Mouse (Mus musculus): ENCODE data around the gene Flt3l. TPM values are rescaled to one million over a fixed set of nuclear protein-coding genes. Genes with fewer than 3 reads are reported as not detected.

Flt3l gene
- polyA plus RNA-seq, 1 experiment from 2014 or later: 1.4 TPM

DNA sequence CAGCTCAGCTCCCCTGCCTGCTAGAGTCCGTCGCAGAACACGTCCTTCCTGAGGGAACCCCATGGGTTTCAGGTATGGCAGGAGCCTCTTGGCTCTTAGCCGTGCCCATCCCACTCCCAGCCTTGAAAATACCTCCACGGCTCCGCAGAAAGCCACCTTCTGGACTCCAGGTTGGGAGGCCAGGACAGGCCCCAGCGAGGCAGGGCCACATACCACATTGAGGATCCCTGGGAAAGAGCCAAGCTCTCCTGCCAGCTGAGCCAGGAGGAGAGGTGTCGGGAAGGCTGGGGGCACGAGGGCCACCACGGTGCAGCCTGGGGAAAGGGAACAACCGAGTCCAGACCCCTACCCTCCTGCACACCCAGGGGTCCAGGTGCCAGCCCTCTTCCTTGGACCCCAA lies 11.0 kb upstream of the Flt3l start:
- peaks cover 27% of the 10 kb centered on the region for H3K36me3 ChIP-seq (ENCODE audit: control insufficient read depth, insufficient read depth, low read length)
- H3K9me3 ChIP-seq (ENCODE audit: control insufficient read depth, low read length): no peaks in the 10 kb centered on the region
- no peaks in the 10 kb centered on the region for H3K4me1 ChIP-seq (ENCODE audit: control insufficient read depth, insufficient read depth, low read length)
- no peak overlapping the region for H3K4me3 ChIP-seq (replicated peaks; ENCODE audit: low read depth, low read length)
- no peak overlapping the region for H3K4me2 ChIP-seq (ENCODE audit: low read length)
- no peak overlapping the region for H3K9ac ChIP-seq (replicated peaks; ENCODE audit: low read length)
- no peak for ATAC-seq (ENCODE audit: low FRiP score, low TSS enrichment)
- H3K27me3 ChIP-seq (ENCODE audit: control insufficient read depth, insufficient read depth, low read length): no peaks in the 10 kb centered on the region
- no peak for DNase-seq
- H3K27ac ChIP-seq (replicated peaks; ENCODE audit: low read depth, low read length): no peak overlapping the region
- 95% methylated on average over 11 of the region's 11 CpGs for WGBS

GRCm38 (mm10) chr7:45145460-45145859 lies 9.2 kb upstream of the Flt3l start:
- no peak overlapping the region for H3K27ac ChIP-seq (replicated peaks; ENCODE audit: low read depth, low read length)
- H3K4me2 ChIP-seq (ENCODE audit: low read length): no peak overlapping the region
- DNase-seq: no peak
- no peaks in the 10 kb centered on the region for H3K4me1 ChIP-seq (ENCODE audit: control insufficient read depth, insufficient read depth, low read length)
- no peak overlapping the region for H3K4me3 ChIP-seq (replicated peaks; ENCODE audit: low read depth, low read length)
- H3K27me3 ChIP-seq (ENCODE audit: control insufficient read depth, insufficient read depth, low read length): no peaks in the 10 kb centered on the region
- no peak for ATAC-seq (ENCODE audit: low FRiP score, low TSS enrichment)
- H3K9me3 ChIP-seq (ENCODE audit: control insufficient read depth, low read length): no peaks in the 10 kb centered on the region
- no peak overlapping the region for H3K9ac ChIP-seq (replicated peaks; ENCODE audit: low read length)
- 94% methylated on average over 8 of the region's 8 CpGs for WGBS
- H3K36me3 ChIP-seq (ENCODE audit: control insufficient read depth, insufficient read depth, low read length): peaks cover 27% of the 10 kb centered on the region

- 83% methylated on average over 13 of the region's 13 CpGs for WGBS
- no peak overlapping the region for H3K4me3 ChIP-seq (replicated peaks; ENCODE audit: low read depth, low read length)
- H3K4me1 ChIP-seq (ENCODE audit: control insufficient read depth, insufficient read depth, low read length): no peaks in the 10 kb centered on the region
- no peaks in the 10 kb centered on the region for H3K27me3 ChIP-seq (ENCODE audit: control insufficient read depth, insufficient read depth, low read length)
- H3K27ac ChIP-seq (replicated peaks; ENCODE audit: low read depth, low read length): no peak overlapping the region
- no peak overlapping the region for H3K9ac ChIP-seq (replicated peaks; ENCODE audit: low read length)
- no peaks in the 10 kb centered on the region for H3K9me3 ChIP-seq (ENCODE audit: control insufficient read depth, low read length)
- DNase-seq (no peak), ATAC-seq (ENCODE audit: low FRiP score, low TSS enrichment) (no peak)
- H3K36me3 ChIP-seq (ENCODE audit: control insufficient read depth, insufficient read depth, low read length): peaks cover 27% of the 10 kb centered on the region
- no peak overlapping the region for H3K4me2 ChIP-seq (ENCODE audit: low read length)
Measured at GRCm38 (mm10) chr7:45144368-45145174, 8.3 kb upstream of the Flt3l start.

DNA sequence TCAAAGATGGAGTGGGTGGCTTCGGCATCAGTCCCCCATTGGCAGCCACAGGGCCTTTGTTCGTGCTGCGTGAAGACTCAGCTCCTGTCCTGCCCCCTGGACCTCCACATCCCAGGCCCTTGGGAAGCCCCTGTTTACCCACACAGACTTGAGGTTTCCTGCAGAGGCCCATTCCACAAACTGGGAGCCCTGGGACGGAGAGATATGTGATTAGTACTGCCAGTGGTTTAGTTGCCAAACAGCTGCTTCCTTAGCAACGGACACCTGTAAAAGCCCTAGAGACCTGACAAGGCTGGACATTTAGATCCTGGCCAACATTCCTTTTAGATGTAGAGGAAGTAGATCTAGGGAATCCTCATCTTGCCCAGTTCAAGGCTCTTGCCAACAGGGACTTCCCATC lies 5.7 kb upstream of the Flt3l start:
- ATAC-seq (ENCODE audit: low FRiP score, low TSS enrichment) (no peak), DNase-seq (no peak)
- Histone ChIP-seq H3K27ac (replicated peaks; ENCODE audit: low read depth, low read length) (no peak overlapping the region), H3K27me3 (ENCODE audit: control insufficient read depth, insufficient read depth, low read length) (no peaks in the 10 kb centered on the region), H3K9ac (replicated peaks; ENCODE audit: low read length) (no peak overlapping the region), H3K4me2 (ENCODE audit: low read length) (no peak overlapping the region), H3K4me1 (ENCODE audit: control insufficient read depth, insufficient read depth, low read length) (no peaks in the 10 kb centered on the region), H3K4me3 (replicated peaks; ENCODE audit: low read depth, low read length) (no peak overlapping the region), H3K36me3 (ENCODE audit: control insufficient read depth, insufficient read depth, low read length) (peaks cover 27% of the 10 kb centered on the region), H3K9me3 (ENCODE audit: control insufficient read depth, low read length) (no peaks in the 10 kb centered on the region)
- 89% methylated on average over 5 of the region's 5 CpGs for WGBS

- no peaks in the 10 kb centered on the region for H3K9me3 ChIP-seq (ENCODE audit: control insufficient read depth, low read length)
- WGBS: 95% methylated on average over 3 of the region's 3 CpGs
- no peak overlapping the region for H3K4me3 ChIP-seq (replicated peaks; ENCODE audit: low read depth, low read length)
- H3K4me1 ChIP-seq (ENCODE audit: control insufficient read depth, insufficient read depth, low read length): no peaks in the 10 kb centered on the region
- H3K9ac ChIP-seq (replicated peaks; ENCODE audit: low read length): no peak overlapping the region
- DNase-seq (no peak), ATAC-seq (ENCODE audit: low FRiP score, low TSS enrichment) (no peak)
- H3K27ac ChIP-seq (replicated peaks; ENCODE audit: low read depth, low read length): no peak overlapping the region
- no peak overlapping the region for H3K4me2 ChIP-seq (ENCODE audit: low read length)
- H3K36me3 ChIP-seq (ENCODE audit: control insufficient read depth, insufficient read depth, low read length): peaks cover 25% of the 10 kb centered on the region
- H3K27me3 ChIP-seq (ENCODE audit: control insufficient read depth, insufficient read depth, low read length): no peaks in the 10 kb centered on the region
Measured at GRCm38 (mm10) chr7:45141319-45141718, 5.1 kb upstream of the Flt3l start.

- ATAC-seq (ENCODE audit: low FRiP score, low TSS enrichment) (no peak), DNase-seq (no peak)
- no peak overlapping the region for H3K4me2 ChIP-seq (ENCODE audit: low read length)
- H3K36me3 ChIP-seq (ENCODE audit: control insufficient read depth, insufficient read depth, low read length): peaks cover 14% of the 10 kb centered on the region; the same call in 1 of the 2 replicates
- 80% methylated on average over 8 of the region's 8 CpGs for WGBS
- no peak overlapping the region for H3K4me3 ChIP-seq (replicated peaks; ENCODE audit: low read depth, low read length)
- H3K4me1 ChIP-seq (ENCODE audit: control insufficient read depth, insufficient read depth, low read length): no peaks in the 10 kb centered on the region
- no peak overlapping the region for H3K27ac ChIP-seq (replicated peaks; ENCODE audit: low read depth, low read length)
- peaks cover 8% of the 10 kb centered on the region; the same call in 1 of the 2 replicates for H3K27me3 ChIP-seq (ENCODE audit: control insufficient read depth, insufficient read depth, low read length)
- H3K9me3 ChIP-seq (ENCODE audit: control insufficient read depth, low read length): no peaks in the 10 kb centered on the region
- no peak overlapping the region for H3K9ac ChIP-seq (replicated peaks; ENCODE audit: low read length)
Measured at GRCm38 (mm10) chr7:45139904-45140723, 3.9 kb upstream of the Flt3l start.

DNA sequence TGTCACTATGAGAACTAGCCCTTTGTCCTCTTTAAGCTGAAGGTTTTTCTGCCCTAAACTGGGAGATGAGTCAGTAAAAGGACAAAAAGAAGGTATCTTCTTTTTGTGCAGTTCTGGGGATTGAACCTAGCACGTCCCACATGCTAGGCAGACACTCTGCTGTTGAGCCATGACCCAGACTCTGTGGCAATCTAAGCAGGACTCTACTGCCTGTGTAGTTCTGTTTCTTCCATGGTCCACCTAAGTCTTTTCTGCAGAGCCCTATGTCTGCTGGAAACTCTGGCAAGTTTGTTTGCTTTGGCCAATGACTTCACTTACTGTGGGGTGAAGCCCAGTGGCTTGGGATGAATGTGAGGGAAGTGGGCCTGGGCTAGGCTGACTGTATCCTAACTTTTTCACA lies 2.2 kb upstream of the Flt3l start:
- 75% methylated on average over 1 of the region's 1 CpGs for WGBS
- H3K9ac ChIP-seq (replicated peaks; ENCODE audit: low read length): no peak overlapping the region
- peaks cover 2% of the 10 kb centered on the region; the same call in 1 of the 2 replicates for H3K36me3 ChIP-seq (ENCODE audit: control insufficient read depth, insufficient read depth, low read length)
- H3K27ac ChIP-seq (replicated peaks; ENCODE audit: low read depth, low read length): no peak overlapping the region
- peaks cover 16% of the 10 kb centered on the region; the same call in 1 of the 2 replicates for H3K27me3 ChIP-seq (ENCODE audit: control insufficient read depth, insufficient read depth, low read length)
- DNase-seq (no peak), ATAC-seq (ENCODE audit: low FRiP score, low TSS enrichment) (no peak)
- no peak overlapping the region for H3K4me2 ChIP-seq (ENCODE audit: low read length)
- H3K9me3 ChIP-seq (ENCODE audit: control insufficient read depth, low read length): no peaks in the 10 kb centered on the region
- no peaks in the 10 kb centered on the region for H3K4me1 ChIP-seq (ENCODE audit: control insufficient read depth, insufficient read depth, low read length)
- no peak overlapping the region for H3K4me3 ChIP-seq (replicated peaks; ENCODE audit: low read depth, low read length)

GRCm38 (mm10) chr7:45137171-45138006 lies 1.2 kb upstream of the Flt3l start:
- Histone ChIP-seq H3K4me2 (ENCODE audit: low read length) (no peak overlapping the region), H3K27me3 (ENCODE audit: control insufficient read depth, insufficient read depth, low read length) (peaks cover 16% of the 10 kb centered on the region; the same call in 1 of the 2 replicates), H3K4me3 (replicated peaks; ENCODE audit: low read depth, low read length) (no peak overlapping the region), H3K4me1 (ENCODE audit: control insufficient read depth, insufficient read depth, low read length) (no peaks in the 10 kb centered on the region), H3K9ac (replicated peaks; ENCODE audit: low read length) (no peak overlapping the region), H3K9me3 (ENCODE audit: control insufficient read depth, low read length) (no peaks in the 10 kb centered on the region), H3K27ac (replicated peaks; ENCODE audit: low read depth, low read length) (no peak overlapping the region), H3K36me3 (ENCODE audit: control insufficient read depth, insufficient read depth, low read length) (no peaks in the 10 kb centered on the region)
- ATAC-seq (ENCODE audit: low FRiP score, low TSS enrichment) (no peak), DNase-seq (no peak)
- 84% methylated on average over 12 of the region's 12 CpGs for WGBS
